Mouse (Mus musculus): ENCODE measurements at regions not wholly inside any gene's neighbourhood (a gene's known extent, or its start where the extent isn't known, plus 50 kb on each side); places are given as distances from the start of the nearest gene placed in this dataset.
"Not testable (repeated sequence)": the region's sequence is repeated elsewhere in the genome, so short reads cannot be mapped to it uniquely, and the experiment has no call there.

GRCm38 (mm10) chr8:20151317-20152047 lies 211.5 kb downstream of the Gm15319 start:
- H3K4me2 ChIP-seq (ENCODE audit: low read depth, low read length, poor library complexity, severe bottlenecking); H3K9me3 ChIP-seq (ENCODE audit: low read length); DNase-seq (ENCODE audit: low spot score); H3K27me3 ChIP-seq (ENCODE audit: insufficient read depth, low read length); H3K36me3 ChIP-seq (ENCODE audit: insufficient read depth, low read length); H3K9ac ChIP-seq (replicated peaks; ENCODE audit: low read length, poor library complexity, severe bottlenecking); H3K4me3 ChIP-seq (ENCODE audit: low read depth, low read length); ATAC-seq (ENCODE audit: low FRiP score); H3K4me1 ChIP-seq (ENCODE audit: insufficient read depth, low read length); H3K27ac ChIP-seq (ENCODE audit: low read depth, low read length): not testable (repeated sequence)
- 88% methylated on average over 6 of the region's 11 CpGs for WGBS

GRCm38 (mm10) chr8:20154091-20154490 lies 208.9 kb downstream of the Gm15319 start:
- not testable (repeated sequence) for H3K4me1 ChIP-seq (ENCODE audit: insufficient read depth, low read length); H3K4me3 ChIP-seq (ENCODE audit: low read depth, low read length); H3K9me3 ChIP-seq (ENCODE audit: low read length); DNase-seq (ENCODE audit: low spot score); H3K4me2 ChIP-seq (ENCODE audit: low read depth, low read length, poor library complexity, severe bottlenecking); H3K9ac ChIP-seq (replicated peaks; ENCODE audit: low read length, poor library complexity, severe bottlenecking); H3K27me3 ChIP-seq (ENCODE audit: insufficient read depth, low read length); ATAC-seq (ENCODE audit: low FRiP score); H3K27ac ChIP-seq (ENCODE audit: low read depth, low read length); H3K36me3 ChIP-seq (ENCODE audit: insufficient read depth, low read length)
- 100% methylated on average over 1 of the region's 1 CpGs for WGBS

Measured in midbrain, postnatal 0 days (tissue).